Mouse (Mus musculus): ENCODE measurements around the gene St8sia2.

DNA sequence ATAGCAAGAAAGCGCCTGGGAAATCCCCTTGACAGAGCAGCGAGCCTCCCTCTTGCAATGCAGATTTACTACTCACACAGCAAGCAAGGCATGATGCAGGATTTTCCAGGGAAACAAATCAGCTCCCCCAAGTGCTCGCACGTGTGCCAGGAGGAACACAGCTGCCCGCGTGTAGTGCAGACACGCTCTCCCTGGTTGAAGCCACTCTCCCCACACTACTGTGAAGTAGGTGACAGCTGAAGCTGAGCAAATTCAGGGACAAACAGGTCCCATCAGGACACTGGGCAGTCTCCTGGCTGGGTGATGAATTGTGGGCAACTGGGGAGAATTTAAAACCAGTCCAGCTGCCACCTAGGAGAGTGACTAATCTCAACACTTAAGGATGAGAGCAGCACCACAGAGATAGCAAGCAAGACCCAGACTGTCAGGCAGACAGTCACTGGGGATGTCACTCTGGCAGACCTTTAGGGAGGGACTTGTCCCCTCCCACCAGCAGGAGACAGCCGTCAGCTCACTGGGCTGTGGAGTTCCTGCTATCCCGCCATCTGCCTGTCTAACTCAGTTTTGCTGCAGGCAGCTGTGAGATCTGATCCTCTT, 6.6 kb downstream of the St8sia2 start:
- TF ChIP-seq CTCF (IDR thresholded peaks at IDR 0.05) (no peak), POLR2A (IDR thresholded peaks at IDR 0.05; ENCODE audit: insufficient read depth, low read depth, low read length) (no peak)
